Mouse (Mus musculus) erythroid progenitor cell, adult 5-6 weeks (primary cell): Measurements from ENCODE around the gene Grb2. TPM values are rescaled to one million over a fixed set of nuclear protein-coding genes. Genes with fewer than 3 reads are reported as not detected.

ENCODE experiments used
- ATAC-seq: replicated peaks from 2 replicates; pipeline ENCODE4 v1.8.0; 2016; ENCODE audit warnings: moderate number of reproducible peaks, mild to moderate bottlenecking, moderate TSS enrichment, inconsistent platforms; ENCODE audit not compliant: poor library complexity, low FRiP score, severe bottlenecking
- total RNA-seq, 2 experiments: library from RNA; stranded (forward) in 1 of 2; stranded (reverse) in 1 of 2; fragments of 150-400 nt in 1 of 2; fragments of 186-747, 209-891 nt in 1 of 2; gene quantifications; 2 replicates each; pipeline versions ENCODE4 v1.2.3 to v1.2.4; 2015 to 2017; ENCODE audit warnings: low replicate concordance in 2 of 2

Gene Grb2
- total RNA-seq, 2 experiments from 2014 or later: 10.1 to 49.5 TPM

DNA sequence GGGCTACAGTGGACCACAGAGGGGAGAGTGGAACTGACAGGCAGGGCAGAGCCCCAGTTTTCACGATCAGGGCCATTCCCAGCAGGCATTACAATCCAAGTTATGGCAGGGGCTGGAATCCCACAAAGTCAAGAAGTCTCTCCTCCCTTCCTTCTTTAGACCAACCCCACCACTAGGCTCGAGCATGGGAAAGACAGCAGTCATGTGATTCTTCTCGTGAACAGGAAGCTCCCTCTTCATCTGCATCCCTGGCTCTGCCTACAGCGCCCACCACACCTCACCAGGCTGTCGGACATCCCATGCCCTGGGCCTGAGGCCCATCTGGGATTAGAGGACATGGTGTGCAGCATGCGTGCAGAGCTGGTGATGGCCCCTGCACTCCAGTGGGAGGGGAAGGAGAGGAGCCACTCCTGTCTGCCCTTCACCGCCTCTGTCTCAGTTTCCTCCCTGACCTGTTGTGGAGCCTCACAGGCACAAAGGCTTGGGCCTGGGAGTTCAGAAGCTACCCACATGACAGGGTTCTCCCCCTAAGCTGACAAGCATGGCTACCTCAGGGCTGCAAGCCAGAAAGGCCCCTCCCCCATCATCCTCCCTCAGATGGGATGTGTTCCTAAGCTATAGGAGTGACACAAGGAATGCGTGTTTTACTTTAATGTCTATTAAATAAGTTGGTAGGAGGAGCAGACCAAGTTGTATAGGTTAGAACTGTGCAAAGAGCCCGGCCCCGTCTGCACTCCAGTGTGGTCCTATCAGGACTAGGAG lies 93.9 kb downstream of the Grb2 start:
- ATAC-seq: no peak

DNA sequence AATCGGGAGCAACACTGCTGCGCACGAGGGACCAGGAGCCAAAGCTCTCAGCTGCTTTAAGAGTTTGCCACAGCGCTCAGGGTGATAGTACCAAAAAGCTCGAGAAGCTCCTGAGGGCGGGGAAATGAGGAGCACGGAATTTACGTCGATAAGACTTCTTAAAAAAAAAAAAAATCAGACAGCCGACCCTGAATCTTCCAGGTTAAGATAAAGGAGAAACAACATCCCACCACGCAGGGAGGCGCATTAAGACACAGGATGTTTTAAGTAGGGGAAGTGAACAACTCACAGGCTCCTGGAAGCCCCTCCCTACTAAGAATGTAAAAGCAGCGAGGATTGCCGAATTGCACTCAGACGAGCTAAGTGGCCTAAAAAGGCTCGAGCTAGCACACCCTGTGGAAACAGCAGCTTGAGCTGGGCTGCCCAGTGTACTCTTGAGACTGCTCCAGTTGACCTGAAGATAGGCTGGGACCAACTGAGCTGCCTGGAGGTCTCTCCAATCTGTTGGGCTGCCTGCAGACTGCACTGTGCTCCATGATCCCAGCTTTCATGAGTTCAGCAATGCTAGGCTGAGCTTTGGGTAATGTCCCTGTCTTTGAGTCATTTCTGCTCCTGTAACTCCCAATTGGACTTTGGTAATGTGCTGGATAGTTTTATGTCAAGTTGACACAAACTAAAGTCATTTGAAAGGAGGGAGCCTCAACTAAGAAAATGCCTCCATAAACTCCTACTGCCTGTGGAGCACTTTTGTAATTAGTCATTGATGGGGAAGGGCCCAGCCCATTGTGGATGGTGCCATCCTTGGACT lies 95.1 kb downstream of the Grb2 start:
- peak; percentile 55 for ATAC-seq

GRCm38 (mm10) chr11:115612410-115613137 lies 95.8 kb downstream of the Grb2 start, which contains the start of gene Mif4gd:
Gene Mif4gd, minus strand, starts transcription at chr11:115612969.
- peak; percentile 88 for ATAC-seq

DNA sequence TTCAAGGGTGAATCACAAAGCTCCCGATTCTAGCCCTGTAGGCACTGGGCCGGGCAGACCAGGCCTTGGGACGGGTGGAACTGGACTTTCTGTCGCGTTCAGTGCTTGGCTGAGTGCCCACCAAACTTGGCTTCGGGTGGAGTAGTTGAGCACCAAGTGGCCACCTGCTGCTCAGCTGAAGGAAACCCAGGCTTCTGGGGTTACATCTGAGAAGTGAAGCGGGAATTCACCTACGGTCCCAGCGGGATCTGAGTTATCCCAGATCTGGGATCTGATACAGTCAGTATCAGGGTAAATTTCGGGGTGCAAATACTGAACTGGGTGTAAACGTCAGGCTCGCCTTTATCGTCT lies 96.4 kb downstream of the Grb2 start:
- ATAC-seq: peak; percentile 51

GRCm38 (mm10) chr11:115611173-115611572 lies 97.2 kb downstream of the Grb2 start:
- no peak for ATAC-seq

DNA sequence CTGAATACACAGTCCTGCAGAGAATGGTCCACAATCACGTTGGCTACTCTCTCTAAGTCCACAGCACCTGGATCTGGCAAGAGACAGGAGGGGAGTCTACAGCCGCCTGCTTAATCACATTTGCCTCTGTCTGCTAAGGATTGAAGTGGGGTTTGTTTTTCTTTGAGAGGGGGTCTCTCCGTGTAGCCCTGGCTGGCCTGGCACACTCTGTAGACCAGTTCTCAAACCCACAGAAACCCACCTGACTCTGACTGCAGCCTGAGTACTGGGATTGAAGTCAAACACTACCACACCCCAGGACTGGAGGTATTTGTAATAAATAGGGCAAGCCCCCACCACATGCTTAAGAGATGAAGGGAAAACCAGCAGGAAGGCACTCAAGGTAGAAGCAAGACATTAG lies 98.8 kb downstream of the Grb2 start:
- ATAC-seq: no peak

- no peak for ATAC-seq
Observed at GRCm38 (mm10) chr11:115608421-115609399, 99.7 kb downstream of the Grb2 start.

DNA sequence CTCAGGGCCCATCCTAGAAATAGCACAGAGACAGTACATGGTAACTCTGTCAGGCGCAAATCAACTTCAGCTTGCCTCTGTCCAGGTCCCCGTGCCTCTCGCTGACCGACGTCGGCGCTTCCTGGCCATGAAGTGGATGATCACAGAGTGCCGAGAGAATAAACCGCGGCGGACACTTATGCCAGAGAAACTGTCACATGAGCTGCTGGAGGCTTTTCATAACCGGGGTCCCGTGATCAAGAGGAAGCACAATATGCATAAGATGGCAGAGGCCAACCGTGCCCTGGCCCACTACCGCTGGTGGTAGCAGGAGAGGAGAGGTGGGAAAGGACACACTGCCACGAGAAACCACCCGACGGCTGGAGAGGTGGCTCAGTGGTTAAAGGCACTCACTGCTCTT lies 101.7 kb downstream of the Grb2 start:
- no peak for ATAC-seq

- no peak; the same call in 1 of the 2 replicates for ATAC-seq
Observed at GRCm38 (mm10) chr11:115604304-115604696, 104.1 kb downstream of the Grb2 start.

GRCm38 (mm10) chr11:115603476-115604303 lies 104.7 kb downstream of the Grb2 start, which contains the start of the genes Mrps7 and Gga3:
Gene Mrps7, plus strand, starts transcription at chr11:115603925.
Gene Gga3, minus strand, starts transcription at chr11:115604051.
- ATAC-seq: peak; percentile 88

GRCm38 (mm10) chr11:115603128-115603475 lies 105.3 kb downstream of the Grb2 start:
- ATAC-seq: no peak

GRCm38 (mm10) chr11:115601174-115601573 lies 107.2 kb downstream of the Grb2 start:
- no peak for ATAC-seq

- no peak for ATAC-seq
Observed at GRCm38 (mm10) chr11:115600743-115601142, 107.7 kb downstream of the Grb2 start.

DNA sequence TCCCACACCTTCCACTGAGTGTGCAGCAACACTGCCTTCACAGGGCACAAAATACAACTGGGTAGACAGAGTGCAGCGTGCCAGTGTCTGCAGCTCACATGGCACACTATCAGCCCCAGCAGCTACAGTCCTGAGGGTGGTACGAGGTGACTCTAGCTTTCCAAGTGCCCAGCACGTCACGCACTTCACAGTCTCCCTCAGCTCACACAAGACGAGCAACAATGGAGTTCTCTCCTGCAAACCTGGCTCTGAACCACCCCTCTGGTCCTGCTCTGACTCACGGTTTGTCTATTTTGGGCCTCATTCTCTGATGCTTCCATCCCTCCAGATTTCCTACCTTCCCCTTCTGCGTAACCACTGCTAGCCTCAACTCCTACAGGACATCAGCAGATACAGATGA lies 108.7 kb downstream of the Grb2 start:
- ATAC-seq: no peak

- ATAC-seq: no peak
Observed at GRCm38 (mm10) chr11:115598309-115598708, 110.1 kb downstream of the Grb2 start.

GRCm38 (mm10) chr11:115595209-115595608 lies 113.2 kb downstream of the Grb2 start:
- no peak for ATAC-seq
